Mouse (Mus musculus): ENCODE measurements around the gene Nrxn2.

GRCm38 (mm10) chr19:6521630-6522029 is 103.1 kb downstream of the Nrxn2 start:
- TF ChIP-seq CTCF (conservative IDR thresholded peaks at IDR 0.05 in 1 of 2, IDR thresholded peaks at IDR 0.05 in 1 of 2; ENCODE audit: low read depth in 2 of 2, low read length in 2 of 2) (no peak), POLR2A (IDR thresholded peaks at IDR 0.05; ENCODE audit: low read depth, low read length) (no peak), E2F4 (IDR thresholded peaks at IDR 0.05; ENCODE audit: insufficient replicate concordance, low read depth, low read length) (no peak), USF1 (IDR thresholded peaks at IDR 0.05; ENCODE audit: low read depth, low read length) (no peak), EP300 (IDR thresholded peaks at IDR 0.05; ENCODE audit: low read length) (no peak)

All from CH12.LX (cell line).